Mouse (Mus musculus) liver, postnatal 0 days (tissue): ENCODE results near the gene Cars2.

Experiments used
- CTCF ChIP-seq: sonication (generic); IDR thresholded peaks from 2 replicates; pipeline ENCODE4 v1.5.1; 2016; ENCODE audit warnings: antibody characterized with exemption, low read depth
- EP300 ChIP-seq: IDR thresholded peaks from 2 replicates; pipeline ENCODE4 v1.6.1; 2016; ENCODE audit warnings: antibody characterized with exemption, low read depth, mild to moderate bottlenecking

- TF ChIP-seq CTCF (no peak), EP300 (no peak)
Observed at GRCm38 (mm10) chr8:11517366-11518055, 33.1 kb downstream of the Cars2 start.
